Mouse (Mus musculus) small intestine, adult 2 months (tissue): Measurements from ENCODE around the gene Nudt3. TPM values are rescaled to one million over a fixed set of nuclear protein-coding genes. Genes with fewer than 3 reads are reported as not detected.
"Not testable (repeated sequence)": the region's sequence is repeated elsewhere in the genome, so short reads cannot be mapped to it uniquely, and the experiment has no call there.

ENCODE experiments used
- H3K27ac ChIP-seq: fragments of 200-500 bp; 2 replicates; pipeline ENCODE4 v1.5.1; 2012; ENCODE audit warnings: low read depth, low read length, control low read depth, inconsistent platforms; ENCODE audit not compliant: insufficient read depth
- H3K27me3 ChIP-seq: fragments of 200-500 bp; 2 replicates; pipeline ENCODE4 v1.6.1; 2012; ENCODE audit warnings: mild to moderate bottlenecking, moderate library complexity, low read length, inconsistent platforms; ENCODE audit not compliant: control insufficient read depth, insufficient read depth
- H3K36me3 ChIP-seq: fragments of 200-500 bp; 2 replicates; pipeline ENCODE4 v1.6.1; 2012; ENCODE audit warnings: mild to moderate bottlenecking, low read length, control low read depth, inconsistent platforms; ENCODE audit not compliant: control insufficient read depth, insufficient read depth
- H3K4me1 ChIP-seq: fragments of 200-500 bp; 2 replicates; pipeline ENCODE4 v1.6.1; 2012; ENCODE audit warnings: low read length, inconsistent platforms, mixed read lengths; ENCODE audit not compliant: control insufficient read depth, insufficient read depth, insufficient read length
- H3K4me3 ChIP-seq: fragments of 200-500 bp; 2 replicates; pipeline ENCODE4 v1.5.1; 2012; ENCODE audit warnings: low read depth, mild to moderate bottlenecking, control low read depth, inconsistent platforms, low read length, moderate library complexity
- CTCF ChIP-seq: fragments of 200-500 bp; IDR thresholded peaks from 2 replicates; pipeline ENCODE4 v1.5.1; 2012; ENCODE audit warnings: low read depth, mild to moderate bottlenecking, control low read depth, inconsistent platforms, low read length, moderate library complexity, mixed read lengths; ENCODE audit not compliant: insufficient replicate concordance, insufficient read length; ENCODE audit errors: extremely low read depth
- POLR2A ChIP-seq: fragments of 200-500 bp; IDR thresholded peaks from 2 replicates; pipeline ENCODE4 v1.6.1; 2012; ENCODE audit warnings: low read depth, mild to moderate bottlenecking, control low read depth, inconsistent platforms, low read length, moderate library complexity
- WGBS: fragments of 180-500 bp; shearing (Covaris S2); methylation state at CpG from one replicate; pipeline ENCODE4 v1.1.7; 2018; 5-methylcytosine and 5-hydroxymethylcytosine counted together
- polyA plus RNA-seq: library from polyadenylated mRNA; depleted of rRNA; stranded (reverse); fragments of >200 nt; gene quantifications from 2 replicates; pipeline ENCODE4 v1.2.3, GENCODE M21; 2012

Gene Nudt3
- polyA plus RNA-seq, 1 experiment: 58.9 TPM

- WGBS: 82% methylated on average over 9 of the region's 9 CpGs
- Histone ChIP-seq H3K4me1 (no peaks in the 10 kb centered on the region), H3K36me3 (no peaks in the 10 kb centered on the region), H3K27ac (no peak overlapping the region), H3K27me3 (no peaks in the 10 kb centered on the region), H3K4me3 (no peak overlapping the region)
- TF ChIP-seq CTCF (no peak), POLR2A (no peak)
These were observed 20.5 kb upstream of the Nudt3 start for GRCm38 (mm10) chr17:27643756-27644155.

DNA sequence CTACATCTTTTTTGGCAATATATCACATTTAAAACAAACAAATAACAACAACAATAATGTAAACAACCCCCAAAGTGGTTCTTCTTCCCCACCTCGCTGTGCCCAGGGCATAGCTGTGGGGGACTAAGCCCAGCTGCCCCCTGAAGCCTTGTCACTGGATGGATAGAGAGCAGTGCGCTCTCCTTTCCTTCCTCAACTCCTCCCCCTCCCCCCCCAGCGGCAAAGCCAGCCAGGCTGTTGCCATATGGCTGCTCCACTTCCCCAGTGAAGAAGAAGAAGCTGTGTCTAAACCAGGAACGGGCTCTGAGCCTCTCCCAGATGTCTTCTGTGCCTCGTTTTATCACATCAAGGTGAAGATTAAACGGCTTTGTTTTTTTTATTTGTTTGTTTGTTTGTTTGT, 19.8 kb upstream of the Nudt3 start:
- Histone ChIP-seq H3K27me3 (no peaks in the 10 kb centered on the region), H3K4me3 (no peak overlapping the region), H3K36me3 (no peaks in the 10 kb centered on the region), H3K27ac (no peak overlapping the region), H3K4me1 (no peaks in the 10 kb centered on the region)
- WGBS: 38% methylated on average over 6 of the region's 6 CpGs
- TF ChIP-seq POLR2A (no peak), CTCF (no peak)

- Histone ChIP-seq H3K4me3 (no peak overlapping the region), H3K36me3 (no peaks in the 10 kb centered on the region), H3K27ac (no peak overlapping the region), H3K27me3 (no peaks in the 10 kb centered on the region), H3K4me1 (no peaks in the 10 kb centered on the region)
- WGBS: 22% methylated on average over 12 of the region's 12 CpGs
- no peak for TF ChIP-seq CTCF
- no peak for TF ChIP-seq POLR2A
These were observed 19.3 kb upstream of the Nudt3 start for GRCm38 (mm10) chr17:27642491-27643062.

- H3K4me3 ChIP-seq, H3K36me3 ChIP-seq, H3K27me3 ChIP-seq, H3K4me1 ChIP-seq, H3K27ac ChIP-seq: not testable (repeated sequence)
- 94% methylated on average over 6 of the region's 6 CpGs for WGBS
These were observed 16.6 kb upstream of the Nudt3 start for GRCm38 (mm10) chr17:27639851-27640250.

GRCm38 (mm10) chr17:27638921-27639332, 15.6 kb upstream of the Nudt3 start:
- peaks cover 4% of the 10 kb centered on the region; the same call in 1 of the 2 replicates for H3K4me1 ChIP-seq
- H3K36me3 ChIP-seq: no peaks in the 10 kb centered on the region
- TF ChIP-seq POLR2A: no peak
- TF ChIP-seq CTCF: peak; percentile 68; the same call in 1 of the 2 replicates
- no peak overlapping the region for H3K27ac ChIP-seq
- H3K27me3 ChIP-seq: no peaks in the 10 kb centered on the region
- WGBS: 83% methylated on average over 20 of the region's 20 CpGs
- H3K4me3 ChIP-seq: no peak overlapping the region

- 82% methylated on average over 9 of the region's 9 CpGs for WGBS
- Histone ChIP-seq H3K36me3 (peaks cover 15% of the 10 kb centered on the region), H3K27me3 (no peaks in the 10 kb centered on the region), H3K4me1 (peaks cover 9% of the 10 kb centered on the region; the same call in 1 of the 2 replicates), H3K4me3 (no peak overlapping the region), H3K27ac (no peak overlapping the region)
- TF ChIP-seq CTCF (no peak), POLR2A (no peak)
These were observed 14.0 kb upstream of the Nudt3 start for GRCm38 (mm10) chr17:27637333-27637732.

- peak within 1 kb of the TSS; percentile 81 for H3K4me3 ChIP-seq
- H3K36me3 ChIP-seq: peaks cover 24% of the 10 kb centered on the region
- TF ChIP-seq CTCF: no peak
- no peak for TF ChIP-seq POLR2A
- H3K27ac ChIP-seq: no peak within 1 kb of the TSS; the same call in 1 of the 2 replicates
- peaks cover 9% of the 10 kb centered on the region; the same call in 1 of the 2 replicates for H3K4me1 ChIP-seq
- no peaks in the 10 kb centered on the region for H3K27me3 ChIP-seq
- whole genome bisulfite sequencing: 58% methylated on average over 18 of the region's 18 CpGs
These were observed 13.1 kb upstream of the Nudt3 start, which contains the start of gene Rps10 for GRCm38 (mm10) chr17:27636132-27637020. TSS of gene Rps10 (minus strand) at chr17:27636669.

- Histone ChIP-seq H3K4me3 (peak overlapping the region; percentile 81), H3K36me3 (peaks cover 32% of the 10 kb centered on the region), H3K27ac (peak overlapping the region; percentile 30; the same call in 1 of the 2 replicates)
- H3K4me1 ChIP-seq, H3K27me3 ChIP-seq: not testable (repeated sequence)
- WGBS: 24% methylated on average over 9 of the region's 9 CpGs
These were observed 12.2 kb upstream of the Nudt3 start for GRCm38 (mm10) chr17:27635575-27635903.
